Mouse (Mus musculus) adrenal gland (tissue): Measurements from ENCODE around the gene Bend3.

Experiments
- intact Hi-C: fragments of 180-260 bp; cut with DNase I; formaldehyde crosslinking; loops from one replicate; pipeline ENCODE4 v1.15.1; 2025

The Bend3 gene

DNA sequence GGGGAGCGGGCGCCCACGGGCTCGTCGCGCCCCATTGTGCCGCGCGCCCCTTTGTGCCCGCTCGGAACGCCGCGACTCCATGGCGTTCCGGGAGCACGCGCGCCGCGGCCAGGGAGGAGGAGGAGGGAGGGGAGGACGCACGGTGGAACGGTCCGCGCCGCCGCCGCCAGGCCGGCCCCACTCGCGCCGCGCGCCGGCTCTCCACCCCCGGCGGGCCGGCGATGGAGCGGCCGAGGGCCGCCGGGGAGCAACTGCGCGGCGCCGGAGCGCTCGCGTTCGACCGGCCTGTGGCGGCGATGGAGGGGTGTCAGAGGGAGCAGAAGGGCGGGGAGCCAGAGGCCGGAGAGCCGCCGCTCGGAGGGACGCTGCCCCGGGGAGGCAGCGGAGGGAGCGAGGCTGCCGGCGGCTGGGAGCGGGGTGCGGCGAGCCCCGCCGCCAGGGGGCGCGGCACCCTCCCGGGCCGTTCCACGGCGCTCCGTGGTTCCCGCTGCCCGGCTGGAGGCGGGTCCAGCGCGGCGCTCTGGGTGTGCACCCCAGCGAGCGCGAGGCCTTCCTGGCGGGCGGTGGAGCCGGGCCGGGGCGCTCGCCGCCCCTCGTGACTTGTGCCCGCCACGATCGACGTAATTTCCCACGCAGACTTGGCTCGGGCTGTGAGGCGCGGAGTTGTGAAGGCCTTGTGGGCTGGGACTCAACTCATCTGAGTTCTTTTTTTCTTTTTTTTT is 966 bp downstream of the Bend3 start:
- intact Hi-C loops = loop anchor here (2.0 kb wide), 1 partner anchor 61 kb away; the partner anchor contains the start of gene 1700021F05Rik

DNA sequence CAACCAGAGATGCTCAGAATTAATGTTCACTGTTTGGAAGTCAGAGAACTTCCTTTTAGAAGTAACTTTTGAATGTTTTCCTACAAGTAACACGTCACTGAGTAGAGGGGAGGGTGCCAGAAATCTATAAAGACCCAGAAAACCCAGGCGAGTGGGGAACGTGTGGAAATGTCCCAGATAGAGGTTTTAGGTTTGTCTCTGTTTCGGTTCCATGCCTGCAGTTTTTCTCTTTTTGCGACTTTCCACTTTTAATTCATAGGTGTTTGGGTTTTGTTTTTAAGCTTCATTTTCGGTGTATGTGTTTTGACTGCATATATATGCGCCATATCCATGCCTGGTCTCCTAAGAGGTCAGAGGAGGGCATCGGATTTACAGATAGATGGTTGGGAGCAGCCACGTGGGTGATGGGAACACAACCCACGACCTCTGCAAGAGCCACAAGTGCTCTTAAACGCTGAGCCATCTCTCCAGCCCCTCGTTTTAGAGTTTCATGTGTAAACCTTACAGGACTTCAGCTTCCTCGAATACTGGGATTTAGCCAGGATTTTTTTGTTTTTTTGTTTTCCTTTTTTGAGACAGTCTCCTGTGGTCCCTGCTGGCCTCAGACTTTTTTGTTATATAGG is 1.7 kb downstream of the Bend3 start:
- intact Hi-C loops = no loop called here

DNA sequence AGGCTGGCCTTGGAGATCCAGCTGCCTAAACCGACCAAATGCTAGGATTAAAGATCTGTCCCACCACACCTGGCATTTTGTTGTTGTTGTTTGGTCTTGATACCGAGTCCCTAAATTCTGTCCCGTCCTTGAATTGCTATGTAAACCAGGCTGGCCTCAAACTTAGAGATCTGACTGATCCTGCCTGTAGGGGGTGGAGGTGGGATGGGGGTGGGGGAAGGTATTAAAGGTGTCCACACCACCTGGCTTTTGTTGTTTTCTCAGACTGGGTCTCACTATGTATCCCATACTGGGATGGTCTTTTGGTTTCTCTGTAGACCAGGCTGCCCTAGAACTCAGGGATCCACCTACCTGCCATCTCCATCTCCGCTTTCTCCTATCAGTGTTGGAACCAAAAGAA is 2.5 kb downstream of the Bend3 start:
- intact Hi-C loops = no loop called here

DNA sequence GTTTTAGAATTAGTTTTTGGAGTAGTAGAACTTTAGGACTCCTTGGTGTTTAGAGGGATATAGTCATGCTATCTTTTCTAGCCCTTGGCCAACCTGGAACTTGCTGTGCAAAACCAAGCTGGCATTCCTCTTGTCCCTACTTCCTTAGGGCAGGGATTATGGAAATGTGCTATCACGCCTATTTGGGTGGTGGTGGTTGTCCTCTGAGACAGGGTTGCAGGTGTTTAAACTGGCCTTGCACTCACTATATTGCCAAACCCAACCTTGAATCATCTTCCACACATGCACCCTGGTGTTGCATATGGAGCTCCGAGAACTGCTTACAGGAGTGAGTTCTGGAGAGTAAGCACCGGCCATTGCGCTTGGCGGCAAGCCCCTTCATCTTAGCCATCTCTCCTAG is 3.4 kb downstream of the Bend3 start:
- intact Hi-C loops = no loop called here

DNA sequence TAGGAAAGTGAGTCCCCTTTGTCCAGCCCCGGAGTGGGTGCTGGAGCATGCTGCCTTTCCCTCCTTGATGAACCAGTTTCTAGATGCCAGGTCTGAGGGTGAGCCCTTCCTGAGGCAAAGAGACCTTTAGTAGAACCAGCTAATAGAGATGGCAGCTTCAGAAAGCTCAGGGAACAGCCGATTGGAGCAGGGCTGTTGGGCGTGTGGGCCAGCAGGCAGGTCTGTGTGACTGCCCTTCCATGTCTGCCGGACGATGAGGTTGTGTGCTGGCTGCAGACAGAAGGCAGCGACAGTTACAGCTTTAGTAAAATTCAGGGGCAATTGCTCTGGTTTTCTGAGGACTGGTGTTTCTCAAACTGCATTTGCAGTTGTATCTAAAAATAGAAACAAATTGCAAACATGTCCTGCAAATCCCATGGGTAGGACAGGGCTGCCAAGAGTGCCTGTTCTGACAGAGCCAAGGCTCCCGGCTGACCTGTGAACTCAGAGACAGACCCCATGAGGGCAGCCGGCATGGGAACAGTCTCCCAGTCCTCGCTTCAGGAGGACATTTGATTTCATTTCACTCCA is 4.9 kb downstream of the Bend3 start:
- intact Hi-C loops = no loop called here

DNA sequence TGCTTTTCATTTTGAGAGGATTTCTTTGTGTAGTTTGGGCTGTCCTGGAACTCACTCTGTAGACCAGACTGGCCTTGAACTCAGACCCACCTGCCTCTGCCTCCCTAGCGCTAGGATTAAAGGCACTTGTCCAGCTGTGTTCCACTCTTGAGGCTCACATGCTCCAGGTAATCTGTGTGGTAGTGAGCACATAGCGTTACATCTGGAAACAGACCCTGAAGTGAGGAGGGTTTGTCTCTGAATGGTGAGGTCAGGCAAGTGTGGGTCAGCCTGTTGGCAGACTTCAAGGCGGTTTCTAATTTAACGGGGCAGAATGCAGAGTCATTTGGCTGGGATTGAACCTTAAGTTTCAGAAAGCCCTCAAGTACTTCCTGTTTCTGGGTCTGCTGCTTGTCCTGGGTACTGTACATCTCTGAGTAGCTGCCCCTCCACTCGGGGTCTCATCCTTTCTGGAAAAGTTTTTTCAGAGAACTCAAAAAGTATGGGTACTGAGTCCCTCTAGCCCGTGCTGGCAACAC is 7.2 kb downstream of the Bend3 start:
- intact Hi-C loops = loop anchor here (5.0 kb wide), 1 partner anchor 36 kb away; the partner anchor contains the start of gene Gm9803

DNA sequence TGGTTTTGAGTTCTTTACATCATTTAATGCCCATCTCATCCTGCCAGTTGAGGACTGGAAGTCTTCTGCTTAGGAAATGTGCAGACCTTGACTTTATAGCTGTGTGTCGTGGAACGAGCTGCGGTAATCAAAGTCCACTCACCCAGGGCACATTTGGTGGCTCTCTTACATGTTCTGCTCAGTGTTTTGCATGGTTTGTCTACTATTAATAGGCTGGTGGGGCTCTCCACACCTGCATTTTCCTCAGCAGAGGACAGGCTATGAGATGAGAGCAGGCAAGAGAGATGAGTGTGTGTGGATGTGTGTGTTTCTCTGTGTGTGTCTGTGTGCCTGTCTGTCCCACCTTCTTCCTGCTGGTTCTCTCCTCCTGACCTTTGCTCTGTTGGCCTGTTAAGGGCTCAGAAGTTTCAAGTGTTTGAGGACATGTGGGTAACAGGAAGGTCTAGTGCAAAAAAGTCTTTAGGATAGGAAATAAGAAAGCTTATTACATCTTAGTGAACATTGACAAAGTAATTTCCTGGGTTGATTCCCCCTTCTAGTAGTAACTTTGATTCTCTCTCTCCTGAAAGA is 8.9 kb downstream of the Bend3 start:
- intact Hi-C loops = loop anchor here (5.0 kb wide), 1 partner anchor 35 kb away; the partner anchor contains the start of gene Gm9803

DNA sequence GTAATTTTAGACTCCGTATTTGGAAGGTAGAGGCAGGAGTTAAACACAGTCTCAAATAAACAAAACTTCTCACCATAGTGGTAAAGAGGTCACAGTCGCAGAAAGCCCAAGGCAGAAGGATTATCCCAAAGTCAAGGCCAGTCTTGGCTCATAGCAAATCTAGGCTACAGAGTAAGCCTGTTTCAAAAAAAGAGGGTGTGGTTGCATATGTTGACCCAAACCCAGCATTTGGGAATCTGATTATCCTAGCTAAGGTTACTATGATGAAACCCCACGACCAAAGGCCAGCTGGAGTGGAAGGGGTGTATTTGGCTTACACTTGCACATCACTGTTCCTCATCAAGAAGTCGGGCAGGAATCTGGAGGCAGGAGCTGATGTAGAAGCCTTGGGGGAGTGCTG is 9.6 kb downstream of the Bend3 start:
- intact Hi-C loops = loop anchor here (5.0 kb wide), 1 partner anchor 34 kb away; the partner anchor contains the start of gene Gm9803

DNA sequence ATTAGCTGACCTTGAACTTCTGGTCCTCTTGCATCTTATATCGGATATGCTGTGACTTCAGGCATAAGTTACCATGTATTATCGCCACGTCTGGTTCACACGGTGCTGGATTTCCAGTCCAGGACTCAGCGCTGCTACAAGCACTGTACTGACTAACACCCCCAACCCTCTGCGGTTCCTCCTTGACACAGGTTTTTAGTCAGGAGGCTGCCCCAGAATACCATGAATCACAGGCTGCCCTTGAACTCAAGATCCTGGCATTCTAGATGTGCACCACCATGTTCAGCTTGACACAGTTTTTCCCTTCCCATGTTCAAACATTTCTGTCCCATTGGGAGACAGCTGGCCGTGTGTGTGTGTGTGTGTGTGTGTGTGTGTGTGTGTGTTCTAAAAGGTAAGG is 10.5 kb downstream of the Bend3 start:
- intact Hi-C loops = loop anchor here (5.0 kb wide), 1 partner anchor 33 kb away; the partner anchor contains the start of gene Gm9803

DNA sequence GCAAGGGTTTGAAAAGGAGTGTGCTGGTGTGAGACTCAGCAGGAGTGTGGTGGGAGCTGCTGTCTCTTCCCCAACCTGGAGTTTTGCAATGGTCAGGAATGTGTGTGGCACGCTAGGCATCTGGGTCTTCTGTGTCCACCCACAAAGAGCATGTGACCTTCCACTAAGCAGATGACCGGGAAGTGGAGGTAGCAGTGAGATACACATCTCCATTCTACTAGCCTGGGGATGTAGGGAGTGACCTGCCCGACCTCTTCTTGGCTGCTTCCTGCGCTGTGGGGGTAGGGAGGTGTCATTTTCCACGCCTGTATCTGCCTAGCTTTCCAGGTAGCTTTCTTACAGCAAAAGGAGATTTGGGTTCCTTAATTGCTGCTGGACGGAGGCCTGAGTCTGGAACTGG is 10.9 kb downstream of the Bend3 start:
- intact Hi-C loops = loop anchor here (5.0 kb wide), 1 partner anchor 33 kb away; the partner anchor contains the start of gene Gm9803

DNA sequence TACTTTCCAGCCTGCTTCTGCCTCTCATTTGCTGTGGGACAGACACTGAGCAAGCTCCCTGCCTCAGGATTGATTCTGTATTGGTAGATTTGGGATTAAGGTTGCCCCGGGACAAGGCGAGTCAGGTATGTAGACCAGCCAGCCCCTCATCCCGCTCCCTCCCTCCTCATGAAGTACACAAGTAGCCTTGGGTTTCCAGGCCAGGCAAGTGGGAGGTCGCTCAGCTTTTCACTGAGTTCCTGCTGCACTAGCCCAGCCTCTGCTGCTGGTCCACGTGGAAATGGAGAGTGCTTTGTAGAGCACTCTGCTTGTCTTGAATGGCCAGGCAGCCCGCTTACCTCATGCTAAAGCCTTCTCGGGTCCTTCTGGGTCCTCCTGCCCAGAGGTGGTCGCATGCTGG is 11.4 kb downstream of the Bend3 start:
- intact Hi-C loops = no loop called here

DNA sequence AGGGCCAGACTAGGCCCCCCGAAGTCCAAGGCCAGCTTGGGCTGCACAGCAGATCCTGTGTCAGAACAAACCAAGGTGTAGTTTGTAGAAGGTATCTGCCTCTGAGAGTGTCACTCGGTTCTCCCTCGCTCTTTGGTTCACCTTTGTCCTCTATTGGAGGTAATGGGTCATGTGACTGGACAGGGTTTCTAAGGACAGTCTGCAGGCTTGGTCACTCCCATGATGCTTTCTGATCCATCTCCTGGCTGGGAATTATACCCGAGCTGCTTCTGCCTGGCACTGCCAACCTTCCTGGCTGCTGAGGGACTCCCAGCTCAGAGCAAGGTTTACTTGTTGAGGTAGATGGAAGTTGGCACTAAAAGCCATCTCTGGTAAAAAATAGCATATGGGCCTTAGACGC is 12.2 kb downstream of the Bend3 start:
- intact Hi-C loops = no loop called here

DNA sequence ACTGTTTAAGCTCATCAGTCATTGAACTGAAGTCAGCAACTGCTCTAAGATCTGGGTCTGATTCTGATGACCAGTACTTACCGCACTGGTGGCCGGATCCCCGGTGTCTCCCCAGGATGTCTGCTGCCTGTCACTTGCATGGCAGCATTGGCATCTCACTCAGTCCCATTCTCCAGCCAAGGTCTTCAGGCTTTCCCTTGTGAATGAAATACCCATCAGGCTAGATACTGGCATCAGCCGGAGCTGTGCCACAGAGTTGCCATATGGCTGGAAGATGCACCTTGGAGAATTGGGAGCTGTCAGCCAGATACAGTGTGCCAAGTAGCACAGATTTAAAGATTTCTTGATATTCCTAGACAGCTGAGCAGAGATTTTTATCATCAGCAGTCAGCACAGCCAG is 24.0 kb downstream of the Bend3 start:
- intact Hi-C loops = no loop called here

DNA sequence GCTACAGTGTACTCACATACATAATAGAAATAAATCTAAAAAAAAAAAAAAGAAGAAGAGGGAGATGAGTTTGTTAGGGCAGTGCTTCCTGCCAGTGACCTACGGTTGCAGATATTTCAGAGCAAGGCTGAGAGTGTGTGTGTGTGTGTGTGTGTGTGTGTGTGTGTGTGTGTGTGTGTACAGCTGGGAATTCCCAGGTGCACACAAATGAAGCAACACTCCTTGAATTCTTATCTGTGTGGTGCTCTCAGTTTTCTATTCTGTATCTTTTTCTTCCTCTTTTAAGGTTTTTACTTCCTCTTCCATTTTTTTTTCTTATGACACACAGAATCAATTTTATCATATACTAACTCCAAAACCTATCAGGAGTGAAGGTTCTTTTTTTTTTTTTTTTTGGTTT is 25.7 kb downstream of the Bend3 start:
- intact Hi-C loops = no loop called here

DNA sequence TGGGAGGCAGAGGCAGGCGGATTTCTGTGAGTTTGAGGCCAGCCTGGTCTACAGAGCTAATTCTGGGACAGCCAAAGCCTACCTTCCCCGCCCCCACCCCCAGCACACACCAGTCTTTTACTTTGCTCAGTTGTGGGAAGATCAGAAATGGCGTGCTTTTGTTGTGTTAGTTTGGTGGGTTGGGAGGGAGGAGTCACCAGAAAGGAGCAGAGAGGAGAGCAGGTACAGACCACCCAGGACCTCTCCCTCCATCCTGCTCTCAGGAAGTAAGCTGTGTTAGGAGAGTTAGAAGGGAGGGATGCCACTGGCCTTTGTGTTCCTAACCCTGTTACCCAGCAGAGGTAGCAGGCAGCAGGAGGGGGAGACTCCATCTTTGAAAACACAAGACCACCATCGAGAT is 28.4 kb downstream of the Bend3 start:
- intact Hi-C loops = no loop called here

DNA sequence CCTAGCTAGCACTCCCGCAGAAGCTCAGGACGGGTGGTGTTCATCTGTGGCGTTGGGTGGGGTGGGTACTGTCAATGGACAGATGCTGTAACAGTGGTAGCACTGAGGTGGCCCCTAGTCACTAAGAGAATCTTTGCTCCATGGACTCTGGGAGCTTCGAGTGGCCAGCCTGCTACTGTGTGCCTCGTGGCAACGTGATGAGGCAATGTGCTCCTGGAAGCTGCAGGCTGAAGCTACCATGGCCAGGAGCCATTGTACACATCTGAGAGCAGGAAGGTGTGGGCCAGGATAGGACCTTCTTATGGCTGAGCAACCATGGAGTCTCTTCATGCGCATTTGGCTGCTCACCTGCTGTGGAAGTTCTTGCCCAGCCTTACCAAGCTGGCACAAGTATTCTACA is 30.6 kb downstream of the Bend3 start:
- intact Hi-C loops = no loop called here

DNA sequence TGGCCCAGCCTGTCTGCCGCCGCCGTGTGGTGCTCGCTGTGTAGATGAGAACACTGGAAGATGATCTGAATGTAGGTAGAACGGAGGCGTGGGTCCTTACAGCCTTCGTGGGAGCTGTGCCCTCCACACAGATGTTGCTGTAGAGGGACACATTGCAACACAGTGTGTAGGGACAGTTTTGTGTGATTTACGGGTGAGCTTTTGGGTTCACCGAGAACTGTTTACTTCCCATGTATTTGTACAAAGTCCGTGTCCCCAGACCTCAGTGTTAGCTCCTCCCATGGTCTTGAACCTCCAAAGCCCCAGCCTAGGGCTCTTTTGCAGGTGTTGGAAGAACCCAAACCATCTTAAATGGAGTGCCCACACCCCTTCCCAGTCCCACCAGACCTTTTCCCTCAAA is 34.3 kb downstream of the Bend3 start:
- intact Hi-C loops = no loop called here

DNA sequence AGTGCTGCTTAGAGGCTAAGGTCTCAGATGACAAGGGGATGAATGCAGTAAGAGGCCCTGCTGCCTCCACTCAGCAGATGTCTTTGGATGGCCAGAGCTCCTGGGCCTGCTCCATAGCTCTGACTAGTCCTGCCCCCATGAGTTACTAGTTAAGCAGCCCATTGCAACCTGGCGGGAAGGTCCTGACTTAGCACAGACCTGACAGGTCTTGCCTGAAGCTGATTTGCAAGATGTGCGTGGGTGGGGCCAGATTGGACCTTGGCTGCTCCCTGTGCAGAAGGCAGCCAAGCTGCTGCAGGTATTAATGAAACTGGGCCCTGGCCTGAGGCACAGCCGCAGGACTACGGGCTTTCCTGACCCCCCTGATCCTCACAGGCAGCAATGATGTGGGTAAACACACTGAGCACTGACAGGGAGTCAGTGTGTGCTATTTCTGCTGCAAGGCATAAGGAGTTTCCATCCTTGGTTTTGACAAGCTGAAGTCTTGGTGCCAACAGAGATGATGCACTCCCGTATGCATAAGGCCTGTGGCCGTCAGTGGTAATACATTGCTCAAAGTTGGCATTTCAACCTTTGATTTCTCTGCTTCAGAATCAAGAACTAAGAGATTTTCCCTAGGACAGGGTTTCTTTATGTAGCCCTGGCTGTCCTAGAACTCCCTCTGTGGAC is 38.5 kb downstream of the Bend3 start:
- intact Hi-C loops = no loop called here

DNA sequence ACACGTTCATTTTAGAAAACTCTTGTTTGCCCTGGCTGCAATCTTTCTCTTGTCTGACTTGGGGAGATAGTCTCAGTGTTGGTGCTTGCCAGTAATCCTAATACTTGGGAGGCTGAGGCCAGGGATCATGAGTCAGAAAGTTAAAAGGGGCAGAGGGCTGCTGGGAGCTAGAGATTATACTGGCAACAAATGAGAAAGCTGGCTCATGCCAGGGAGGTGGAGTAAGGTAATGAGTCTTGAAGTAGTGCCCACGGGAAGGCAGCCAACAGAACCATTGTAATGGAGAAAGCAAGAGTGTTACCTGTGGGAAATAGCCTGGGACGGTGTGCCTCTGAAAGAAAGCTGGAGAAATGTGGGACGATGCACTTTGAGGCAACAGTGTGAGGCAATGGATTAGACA is 39.2 kb downstream of the Bend3 start:
- intact Hi-C loops = no loop called here

DNA sequence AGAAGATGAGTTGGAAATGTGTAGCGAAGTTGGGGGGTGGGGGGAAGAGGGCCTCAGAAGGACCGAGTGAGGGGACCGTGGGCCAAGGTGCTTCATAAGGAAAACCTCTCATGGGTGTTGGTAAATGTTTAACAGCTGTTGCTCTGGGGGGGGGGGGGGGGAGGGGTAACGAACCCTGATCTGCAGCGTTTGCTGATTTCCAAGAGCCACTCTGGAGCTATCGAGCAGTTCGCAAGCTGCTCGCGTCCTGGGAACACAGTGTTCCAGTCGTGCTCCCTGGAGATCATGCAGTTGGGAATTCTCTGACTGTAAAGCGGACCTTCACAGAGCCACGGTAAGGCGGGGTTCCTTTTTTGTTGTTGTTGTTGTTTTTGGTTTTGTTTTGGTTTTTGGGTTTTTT is 39.7 kb downstream of the Bend3 start:
- intact Hi-C loops = no loop called here

DNA sequence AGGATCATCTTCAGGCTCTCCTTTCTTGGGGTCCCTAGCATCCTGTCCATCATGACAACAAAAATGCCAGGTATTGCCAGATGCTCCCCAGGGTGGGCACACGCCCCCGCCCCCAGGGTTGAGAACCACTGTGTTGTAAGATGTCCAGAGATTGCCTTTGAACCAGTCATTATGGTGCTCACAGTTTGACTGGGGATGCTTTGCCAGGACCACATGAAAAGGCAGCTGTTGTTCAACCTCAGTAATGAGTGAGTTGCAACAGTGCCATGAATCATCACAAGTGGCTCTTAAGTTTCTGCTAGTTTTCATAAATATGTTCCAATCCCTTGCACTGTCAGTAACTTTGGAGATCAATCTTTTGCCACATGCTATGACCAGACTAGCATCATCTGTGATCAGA is 41.3 kb downstream of the Bend3 start:
- intact Hi-C loops = loop anchor here (5.0 kb wide), 1 partner anchor 33 kb away; no protein-coding TSS in a partner anchor
